Mouse (Mus musculus) central nervous system, embryonic 18 days (tissue): ENCODE data around the gene Tmem234. TPM values are rescaled to one million over a fixed set of nuclear protein-coding genes. Genes with fewer than 3 reads are reported as not detected.

Source experiments
- polyA plus RNA-seq: library from polyadenylated mRNA; depleted of rRNA; stranded (reverse); fragments of >200 nt; gene quantifications from 2 replicates; pipeline ENCODE4 v1.2.3, GENCODE M21; 2012; rRNA removed

Tmem234 gene
- 150 and 156 TPM in 2 replicates for polyA plus RNA-seq

DNA sequence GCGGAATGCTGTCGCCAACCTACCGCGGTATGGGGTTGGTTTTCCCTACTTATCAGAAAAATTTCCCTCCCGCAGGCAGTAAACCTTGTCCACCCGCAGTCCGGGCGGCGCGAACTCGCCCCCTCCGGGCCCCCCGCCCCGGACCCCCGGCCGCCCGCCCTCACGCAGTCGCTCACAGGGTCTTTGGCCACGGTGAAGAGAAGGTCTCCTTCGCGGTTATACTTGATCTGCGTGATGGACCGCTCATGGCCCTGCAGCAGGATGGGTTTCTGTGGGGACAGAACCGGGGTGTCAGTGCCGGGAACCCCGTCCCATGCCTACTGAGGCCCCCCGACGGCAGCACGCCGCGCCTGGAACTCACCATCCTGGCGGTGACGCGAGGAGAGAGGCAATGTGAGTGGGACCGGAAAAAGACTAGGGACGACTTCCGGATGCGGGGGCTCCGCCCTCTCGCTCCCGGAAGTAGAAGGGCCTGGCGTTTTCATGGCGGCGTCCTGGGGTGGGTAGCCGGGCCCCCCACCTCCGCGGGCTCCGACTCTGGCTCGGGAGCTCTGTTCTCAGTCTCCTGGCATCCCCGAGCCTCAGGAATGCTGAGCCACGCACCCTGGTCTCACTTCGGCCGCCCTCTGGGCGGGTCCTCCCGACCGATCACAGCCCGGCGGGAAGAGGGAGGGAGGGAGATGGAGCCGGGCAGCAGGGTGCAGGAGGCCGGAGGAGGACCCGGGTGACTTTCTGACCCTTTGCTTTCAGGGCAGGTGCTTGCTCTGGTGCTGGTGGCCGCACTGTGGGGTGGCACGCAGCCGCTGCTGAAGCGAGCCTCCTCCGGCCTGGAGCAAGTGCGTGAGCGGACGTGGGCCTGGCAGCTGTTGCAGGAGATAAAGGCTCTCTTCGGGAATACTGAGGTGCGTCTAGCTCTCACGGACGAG, at the start of gene Tmem234, which contains the start of gene Eif3i:
TSS of gene Tmem234 (plus strand) at position 436 of the 926 bp plus-strand sequence.
TSS of gene Eif3i (minus strand) at position 416 of the 926 bp plus-strand sequence.

GRCm38 (mm10) chr4:129573430-129573829, 27.0 kb upstream of the Tmem234 start, which contains the start of gene Lck:
Gene Lck (minus strand): TSS chr4:129573641.

DNA sequence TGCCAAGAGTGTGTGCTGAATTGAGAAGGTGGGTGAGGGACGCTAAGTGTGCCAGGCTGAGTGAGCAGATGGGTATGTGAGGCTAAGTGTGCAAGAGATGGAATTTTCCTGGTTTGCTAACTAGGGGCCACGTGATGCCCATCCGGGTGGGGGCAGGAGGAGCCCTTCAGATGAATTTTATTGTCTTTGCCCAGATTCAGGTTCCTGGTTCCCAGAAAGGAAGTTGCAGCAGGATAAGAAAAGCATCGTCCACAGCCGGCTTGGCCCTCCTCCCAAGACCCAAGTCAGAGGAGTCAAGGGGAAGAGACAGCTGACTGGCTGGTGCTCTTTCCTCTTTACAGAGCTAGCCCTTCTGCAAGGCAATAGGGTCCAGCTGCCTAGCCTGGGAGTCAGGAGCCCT, 22.0 kb upstream of the Tmem234 start, which contains the start of gene Fam167b:
TSS of gene Fam167b (minus strand) at position 84 of the 400 bp plus-strand sequence.

DNA sequence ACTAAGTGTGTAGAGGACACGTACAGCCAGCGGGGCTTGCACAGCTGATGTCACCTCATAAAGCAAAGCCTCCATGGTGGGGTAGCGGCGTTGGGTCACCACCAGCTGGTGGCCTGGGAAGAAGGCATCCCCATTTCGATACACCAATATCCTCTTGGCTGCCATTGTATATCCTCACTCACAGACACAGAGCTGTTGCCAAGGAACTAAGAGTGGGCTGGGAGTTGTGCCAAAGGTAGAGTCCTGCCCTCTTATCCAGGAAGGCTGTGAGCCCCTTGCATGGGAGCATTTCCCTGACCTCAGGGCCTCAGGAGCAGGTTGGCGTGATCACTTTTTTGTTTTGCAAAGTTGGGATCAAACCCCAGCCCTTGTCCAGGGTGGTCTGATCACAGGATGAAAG, 13.6 kb downstream of the Tmem234 start, which contains the start of gene Dcdc2b:
TSS of gene Dcdc2b (minus strand) at position 165 of the 400 bp plus-strand sequence.

DNA sequence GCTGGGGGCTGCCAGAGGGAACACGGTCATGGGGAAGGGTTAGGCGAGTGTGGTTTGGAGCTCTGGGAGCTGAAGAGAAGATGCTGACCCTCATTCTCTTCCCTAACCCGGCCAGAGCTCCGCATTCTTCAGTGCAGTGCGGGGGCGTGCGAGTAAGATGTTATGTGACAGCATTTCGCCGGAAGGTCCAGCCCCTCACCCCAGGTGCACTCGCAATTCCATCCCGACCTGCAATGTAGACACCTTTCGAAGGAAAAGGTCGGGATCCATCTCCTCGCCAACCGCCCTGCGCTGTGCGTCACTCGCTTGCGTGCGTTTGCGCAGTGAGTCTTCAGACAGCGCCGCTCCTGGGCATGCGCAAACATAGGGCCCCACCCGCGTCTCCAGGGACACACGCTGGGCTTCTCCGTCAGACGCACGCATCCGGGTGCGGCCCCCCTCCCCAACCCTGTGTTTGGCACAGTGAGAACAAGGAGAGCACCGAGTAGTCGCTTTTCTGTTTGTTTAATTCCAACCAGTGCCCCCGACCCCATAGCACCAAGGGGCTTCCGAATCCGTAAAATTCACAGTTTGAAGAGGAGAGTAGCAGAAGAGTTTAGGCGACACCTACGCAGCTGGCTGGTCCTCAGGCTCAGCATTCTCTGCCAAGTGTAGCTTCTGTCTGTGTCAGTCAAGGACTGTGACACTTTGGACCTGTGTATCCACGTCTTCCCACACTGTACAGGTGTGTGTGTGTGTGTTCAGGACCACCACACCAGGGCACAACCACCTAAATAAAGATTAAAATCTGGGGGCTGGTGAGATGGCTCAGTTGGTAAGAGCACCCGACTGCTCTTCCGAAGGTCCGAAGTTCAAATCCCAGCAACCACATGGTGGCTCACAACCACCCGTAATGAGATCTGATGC, 18.6 kb downstream of the Tmem234 start, which contains the start of gene Iqcc:
TSS of gene Iqcc (minus strand) at position 314 of the 906 bp plus-strand sequence.

GRCm38 (mm10) chr4:129623681-129624091, 23.2 kb downstream of the Tmem234 start, which contains the start of gene Ccdc28b:
Gene Ccdc28b (minus strand): TSS chr4:129623947.

GRCm38 (mm10) chr4:129640638-129641467, 40.4 kb downstream of the Tmem234 start, which contains the start of gene Txlna:
Gene Txlna (minus strand): TSS chr4:129641065.

GRCm38 (mm10) chr4:129672083-129672877, 71.8 kb downstream of the Tmem234 start, which contains the start of gene Kpna6:
Gene Kpna6 (minus strand): TSS chr4:129672767.

Other genes with a start within 250 kb of the Tmem234 start
- 19.4 and 19.8 TPM in 2 replicates for gene Zbtb8a, start 222.6 kb upstream of the Tmem234 start, polyA plus RNA-seq
- 6.8 and 6.9 TPM in 2 replicates for gene Zbtb8b, start 159.8 kb upstream of the Tmem234 start, polyA plus RNA-seq
- 16.2 and 21.8 TPM in 2 replicates for gene Bsdc1, start 139.1 kb upstream of the Tmem234 start, polyA plus RNA-seq
- gene Tssk3, start 109.6 kb upstream of the Tmem234 start, polyA plus RNA-seq: 0.41 and 0.62 TPM in 2 replicates
- gene Fam229a, start 109.5 kb upstream of the Tmem234 start, polyA plus RNA-seq: 0.74 and 0.80 TPM in 2 replicates
- gene Marcksl1, start 87.1 kb upstream of the Tmem234 start, polyA plus RNA-seq: 1,413 and 1,583 TPM in 2 replicates
- gene Hdac1, start 58.0 kb upstream of the Tmem234 start, polyA plus RNA-seq: 93.2 and 95.2 TPM in 2 replicates
- 14.9 and 16.0 TPM in 2 replicates for gene Lck, start 27.0 kb upstream of the Tmem234 start, polyA plus RNA-seq
- gene Fam167b, start 22.1 kb upstream of the Tmem234 start, polyA plus RNA-seq: 0.43 and 0.70 TPM in 2 replicates
- 287 and 302 TPM in 2 replicates for gene Eif3i, start within 50 bp of the Tmem234 start, polyA plus RNA-seq
- 4.7 and 5.5 TPM in 2 replicates for gene Dcdc2b, start 13.6 kb downstream of the Tmem234 start, polyA plus RNA-seq
- gene Iqcc, start 18.4 kb downstream of the Tmem234 start, polyA plus RNA-seq: 32.2 and 33.4 TPM in 2 replicates
- gene Ccdc28b, start 23.3 kb downstream of the Tmem234 start, polyA plus RNA-seq: 157 and 167 TPM in 2 replicates
- 41.8 and 43.0 TPM in 2 replicates for gene Txlna, start 40.4 kb downstream of the Tmem234 start, polyA plus RNA-seq
- 43.4 and 44.3 TPM in 2 replicates for gene Kpna6, start 72.1 kb downstream of the Tmem234 start, polyA plus RNA-seq
- 42.1 and 47.1 TPM in 2 replicates for gene Tmem39b, start 96.2 kb downstream of the Tmem234 start, polyA plus RNA-seq
- gene Khdrbs1, start 141.6 kb downstream of the Tmem234 start, polyA plus RNA-seq: 58.4 and 71.5 TPM in 2 replicates
- 66.1 and 70.5 TPM in 2 replicates for gene Ptp4a2, start 210.6 kb downstream of the Tmem234 start, polyA plus RNA-seq